Mouse (Mus musculus) monocyte, adult 5-6 weeks (primary cell): ENCODE data around the gene Spats2. TPM values are rescaled to one million over a fixed set of nuclear protein-coding genes. Genes with fewer than 3 reads are reported as not detected.
A peak's percentile ranks its signal among the peaks of the same experiment; 100 is the strongest.
"Not testable (repeated sequence)": the region's sequence is repeated elsewhere in the genome, so short reads cannot be mapped to it uniquely, and the experiment has no call there.

ENCODE experiments used
- ATAC-seq: fragments of 153-309, 156-312 bp; replicated peaks from 2 replicates; pipeline ENCODE4 v1.8.0; 2017; ENCODE audit warnings: mild to moderate bottlenecking; ENCODE audit not compliant: low TSS enrichment, insufficient number of reproducible peaks, severe bottlenecking, poor library complexity, low FRiP score
- total RNA-seq: library from RNA; stranded (forward); fragments of 200-1000, 200-491, 200-594 nt; gene quantifications from 3 replicates; pipeline ENCODE4 v1.2.3, GENCODE M21; 2017

Spats2 gene
- total RNA-seq, 1 experiment from 2014 or later = not detected

GRCm38 (mm10) chr15:99126816-99127365 is 1.2 kb downstream of the Spats2 start:
- no peak for ATAC-seq

DNA sequence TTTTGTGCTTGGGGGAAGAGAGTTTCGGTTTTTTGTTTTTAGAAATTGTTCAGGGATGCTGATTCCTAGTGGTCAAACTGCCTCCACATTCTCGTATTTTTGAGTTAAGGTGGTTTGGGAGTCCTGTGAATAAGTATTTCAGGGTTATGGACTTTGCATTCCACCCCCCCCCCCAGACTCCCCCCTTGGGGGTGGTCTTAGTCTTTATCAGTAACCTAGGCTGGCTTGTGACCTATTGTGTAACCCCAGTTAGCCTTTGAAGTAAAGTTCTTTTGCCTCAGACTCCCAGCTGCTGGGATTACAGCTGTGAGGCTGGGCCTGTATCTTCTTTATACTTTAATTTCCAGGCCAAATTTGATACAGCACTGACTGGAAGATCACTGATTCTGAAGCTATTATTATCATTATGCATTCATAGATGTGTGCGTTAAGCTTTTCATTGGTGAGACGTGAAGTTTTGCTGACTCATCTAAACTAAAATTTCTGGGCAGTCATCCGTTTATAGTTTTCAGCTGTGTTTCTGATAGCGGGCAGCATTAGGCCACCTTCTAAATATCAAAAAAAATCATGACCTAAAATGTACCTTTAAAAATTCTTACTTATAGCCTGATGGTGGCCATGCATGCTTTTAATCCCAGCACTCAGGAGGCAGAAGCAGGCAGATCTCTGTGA is 2.3 kb downstream of the Spats2 start:
- no peak for ATAC-seq

- no peak for ATAC-seq
Measured at GRCm38 (mm10) chr15:99129441-99129840, 3.7 kb downstream of the Spats2 start.

DNA sequence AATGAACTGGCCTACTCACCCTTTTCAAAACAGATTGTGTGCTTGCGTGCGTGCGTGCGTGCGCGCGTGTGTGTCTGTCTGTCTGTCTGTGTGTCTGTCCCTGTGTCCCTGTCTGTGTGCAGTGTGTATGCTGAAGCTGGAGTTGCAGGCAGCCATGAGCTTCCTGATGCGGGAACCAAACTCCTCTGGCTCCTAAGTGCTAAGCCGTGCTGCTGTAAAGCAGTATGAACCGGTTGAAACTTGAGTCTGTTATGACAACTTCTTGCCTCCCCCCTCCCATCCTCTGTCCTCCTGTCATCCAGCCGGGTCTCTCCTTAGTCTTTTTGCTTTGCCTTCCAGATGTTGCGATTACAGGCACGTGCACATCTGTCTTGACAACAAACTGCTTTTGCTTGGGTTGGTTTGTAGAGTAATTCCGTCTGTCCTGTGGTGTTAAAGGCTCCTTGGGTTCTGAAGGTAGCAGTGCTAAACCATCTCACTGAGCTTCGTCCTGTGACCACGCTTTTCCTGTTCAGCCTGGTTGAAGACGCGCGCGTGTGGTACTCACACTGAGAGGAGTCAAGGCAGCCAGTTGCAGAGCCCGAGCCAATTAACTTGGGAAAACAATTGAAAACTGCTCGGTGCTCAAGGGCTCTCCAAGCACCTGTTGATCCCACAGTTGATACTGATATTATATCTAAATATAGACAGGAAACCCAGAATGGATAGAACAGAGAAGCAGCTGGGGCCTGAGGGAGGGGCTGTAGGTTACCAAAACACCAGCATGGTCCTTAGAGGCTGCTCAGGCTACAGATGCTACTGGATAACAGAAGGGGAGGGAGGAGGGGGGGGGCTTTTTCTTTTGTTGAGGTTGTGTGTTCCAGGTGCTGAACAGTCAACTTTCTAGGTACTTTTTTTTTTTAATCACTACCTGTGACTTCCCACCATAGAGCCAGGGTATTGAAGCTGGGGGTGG is 4.5 kb downstream of the Spats2 start:
- ATAC-seq = no peak

- ATAC-seq = no peak
Measured at GRCm38 (mm10) chr15:99138389-99138788, 12.7 kb downstream of the Spats2 start.

GRCm38 (mm10) chr15:99139669-99140068 is 14.0 kb downstream of the Spats2 start:
- 0 out of 2 replicates have a peak, but pooled peaks have one; percentile 50 for ATAC-seq

- no peak for ATAC-seq
Measured at GRCm38 (mm10) chr15:99150516-99150915, 24.8 kb downstream of the Spats2 start.

- ATAC-seq = no peak
Measured at GRCm38 (mm10) chr15:99151324-99151723, 25.6 kb downstream of the Spats2 start.

DNA sequence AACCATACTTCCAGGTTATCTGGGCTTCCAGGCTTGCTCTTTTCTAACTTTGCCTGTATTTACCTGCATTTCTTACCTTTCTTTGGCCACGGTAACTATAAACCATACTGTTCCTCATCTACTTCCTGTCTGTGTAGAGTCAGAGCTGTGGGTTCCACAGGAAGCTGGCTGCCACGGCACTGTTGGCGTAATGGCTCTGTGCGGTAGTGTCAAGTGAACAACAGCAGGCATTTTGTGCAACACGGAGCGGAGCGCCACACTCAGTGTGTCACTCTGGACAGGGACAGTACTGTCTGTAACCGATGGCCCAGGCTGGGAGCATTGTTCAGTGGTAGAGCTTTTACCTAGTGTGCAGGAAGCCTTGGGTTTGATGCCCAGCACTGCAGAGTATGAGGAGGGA is 27.8 kb downstream of the Spats2 start:
- ATAC-seq = no peak

GRCm38 (mm10) chr15:99154515-99154914 is 28.8 kb downstream of the Spats2 start:
- ATAC-seq = not testable (repeated sequence)

DNA sequence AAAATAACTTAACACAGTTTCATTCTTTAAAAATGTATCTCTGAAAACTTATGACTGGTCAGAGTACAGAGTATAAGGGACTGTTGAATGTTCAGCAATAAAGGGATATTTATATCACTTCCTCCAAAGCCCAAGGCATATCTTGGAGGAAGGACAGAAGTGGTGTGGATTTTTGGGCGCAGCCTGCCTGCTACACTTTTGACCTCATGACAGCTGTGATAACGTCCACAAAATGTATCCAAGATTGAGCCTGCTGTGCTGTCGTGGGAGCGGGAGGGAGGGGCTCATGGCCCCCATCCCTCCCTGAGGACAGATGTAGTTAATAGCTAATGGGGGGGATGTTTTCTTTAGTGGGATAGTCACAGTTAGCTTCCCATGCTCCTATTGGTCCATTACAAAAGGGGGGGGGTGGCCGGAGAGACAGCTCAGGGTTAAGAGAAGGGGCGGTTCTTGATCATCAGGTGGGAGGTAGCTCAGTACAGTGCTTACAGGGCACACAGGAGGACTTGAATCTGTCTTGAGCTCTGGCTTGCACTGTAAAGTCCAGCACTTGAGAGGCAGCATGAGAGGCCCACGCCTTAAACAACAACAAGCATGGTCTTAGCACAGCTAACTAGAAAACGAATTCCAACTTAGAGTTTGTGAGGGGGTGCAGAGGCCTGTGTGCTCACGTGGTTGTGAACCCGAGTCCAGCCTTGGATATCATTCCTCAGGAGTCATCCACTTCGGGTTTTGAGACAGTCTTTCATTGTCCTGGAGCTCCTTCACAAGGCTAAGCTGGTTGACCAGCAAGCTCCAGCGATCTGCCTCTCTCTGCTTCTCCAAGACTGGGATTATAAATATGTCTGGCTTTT is 38.0 kb downstream of the Spats2 start:
- ATAC-seq = no peak

GRCm38 (mm10) chr15:99172131-99172530 is 46.4 kb downstream of the Spats2 start:
- no peak for ATAC-seq

- ATAC-seq = no peak
Measured at GRCm38 (mm10) chr15:99179639-99180038, 53.9 kb downstream of the Spats2 start.

- ATAC-seq = no peak
Measured at GRCm38 (mm10) chr15:99184217-99184914, 58.6 kb downstream of the Spats2 start.

GRCm38 (mm10) chr15:99194358-99194757 is 68.6 kb downstream of the Spats2 start:
- no peak for ATAC-seq

DNA sequence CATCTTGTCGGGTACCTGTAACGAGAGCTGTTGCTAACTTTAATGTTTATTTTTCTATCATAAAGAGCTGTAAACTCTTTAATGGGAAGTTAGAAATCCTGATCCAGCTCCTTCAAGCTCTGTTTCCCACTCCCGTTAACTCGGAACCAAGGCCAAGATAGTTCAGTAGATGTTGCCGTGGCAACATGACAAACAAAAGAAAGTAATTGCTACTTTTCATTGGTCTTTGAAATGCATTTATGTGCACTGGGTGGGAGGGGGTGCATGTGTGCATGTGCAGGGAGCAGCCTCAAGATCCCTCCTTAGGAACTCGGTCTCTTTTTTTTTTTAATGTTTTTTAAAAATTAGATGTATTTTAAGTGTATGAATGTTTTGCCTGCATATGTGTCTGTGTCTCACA is 69.3 kb downstream of the Spats2 start:
- no peak for ATAC-seq

GRCm38 (mm10) chr15:99198761-99199160 is 73.0 kb downstream of the Spats2 start:
- no peak for ATAC-seq

- no peak for ATAC-seq
Measured at GRCm38 (mm10) chr15:99205959-99206358, 80.2 kb downstream of the Spats2 start.
